Mouse (Mus musculus) cortical plate, adult 2 months (tissue): ENCODE measurements around the gene Stambpl1. TPM values are rescaled to one million over a fixed set of nuclear protein-coding genes. Genes with fewer than 3 reads are reported as not detected.
A peak's percentile ranks its signal among the peaks of the same experiment; 100 is the strongest.

Experiments
- H3K27ac ChIP-seq: fragments of 200-500 bp; 2 replicates; pipeline ENCODE4 v1.5.1; 2012; ENCODE audit warnings: low read length, control low read depth, inconsistent platforms; ENCODE audit not compliant: insufficient read depth
- H3K4me1 ChIP-seq: fragments of 200-500 bp; 2 replicates; pipeline ENCODE4 v1.6.1; 2011; ENCODE audit warnings: low read length; ENCODE audit not compliant: control insufficient read depth, insufficient read depth
- H3K4me3 ChIP-seq: fragments of 200-500 bp; 2 replicates; pipeline ENCODE4 v1.5.1; 2011; ENCODE audit warnings: mild to moderate bottlenecking, low read length, control low read depth; ENCODE audit not compliant: insufficient read depth
- CTCF ChIP-seq: fragments of 200-500 bp; IDR thresholded peaks from 2 replicates; pipeline ENCODE4 v1.5.1; 2011; ENCODE audit warnings: mild to moderate bottlenecking, control low read depth, low read length; ENCODE audit not compliant: insufficient read depth; ENCODE audit errors: extremely low read depth
- POLR2A ChIP-seq: fragments of 200-500 bp; IDR thresholded peaks from 2 replicates; pipeline ENCODE4 v1.6.1; 2011; ENCODE audit warnings: mild to moderate bottlenecking, low read length, control low read depth; ENCODE audit not compliant: insufficient read depth; ENCODE audit errors: extremely low read depth
- polyA plus RNA-seq: library from polyadenylated mRNA; depleted of rRNA; stranded (reverse); fragments of >200 nt; gene quantifications from 2 replicates; pipeline ENCODE4 v1.2.3, GENCODE M21; 2012

Gene Stambpl1
- polyA plus RNA-seq, 1 experiment, result 16.4 TPM

DNA sequence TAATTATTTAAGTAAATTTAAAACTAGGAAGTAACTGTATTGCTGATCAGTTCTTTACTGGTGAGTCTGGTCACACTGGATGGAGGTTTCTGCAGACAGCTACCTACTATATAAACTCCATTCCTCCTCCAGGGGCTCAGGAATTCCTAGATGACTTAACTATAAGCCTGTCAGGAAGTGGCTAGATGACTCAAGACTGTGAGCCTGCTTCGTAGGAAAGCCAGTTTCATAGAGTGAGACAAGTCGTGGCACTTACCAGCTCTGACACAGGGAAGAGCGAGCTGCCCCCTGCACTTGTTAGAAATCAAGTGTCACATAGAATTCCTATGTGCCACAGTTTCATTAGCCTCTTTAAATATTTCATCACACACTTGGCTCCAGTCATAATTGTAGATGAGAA, 20.9 kb upstream of the Stambpl1 start:
- H3K27ac ChIP-seq, result no peak overlapping the region
- no peak overlapping the region for H3K4me3 ChIP-seq

GRCm38 (mm10) chr19:34174004-34174403, 18.0 kb upstream of the Stambpl1 start:
- TF ChIP-seq POLR2A (no peak), CTCF (no peak)
- H3K4me1 ChIP-seq, result no peaks in the 10 kb centered on the region
- no peak overlapping the region for H3K4me3 ChIP-seq
- H3K27ac ChIP-seq, result no peak overlapping the region

More for the DNA sequence above, 20.9 kb upstream of the Stambpl1 start:
- no peak for TF ChIP-seq CTCF
- no peak for TF ChIP-seq POLR2A
- no peaks in the 10 kb centered on the region for H3K4me1 ChIP-seq

DNA sequence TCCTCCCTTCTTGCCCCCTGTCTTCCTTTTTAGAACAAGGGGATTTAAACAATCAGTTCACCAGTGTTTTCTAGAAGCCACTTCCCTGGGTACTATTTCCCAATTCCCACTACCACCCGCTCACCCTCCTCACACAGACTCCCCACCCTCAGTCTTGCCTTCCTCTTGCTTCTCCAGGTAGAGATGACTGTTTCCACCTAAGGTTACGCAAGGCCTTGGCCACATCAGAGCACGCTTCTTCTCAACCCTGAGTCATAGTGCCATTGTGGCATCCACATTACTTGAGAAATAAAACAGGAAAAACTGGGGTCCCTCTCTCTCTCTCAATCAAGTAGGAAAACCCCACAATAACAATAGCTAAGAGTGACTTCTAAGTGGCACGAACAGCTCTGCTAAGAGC, 12.9 kb upstream of the Stambpl1 start:
- Histone ChIP-seq H3K4me3 (no peak overlapping the region), H3K4me1 (no peaks in the 10 kb centered on the region), H3K27ac (no peak overlapping the region)
- TF ChIP-seq POLR2A, result no peak
- no peak for TF ChIP-seq CTCF

DNA sequence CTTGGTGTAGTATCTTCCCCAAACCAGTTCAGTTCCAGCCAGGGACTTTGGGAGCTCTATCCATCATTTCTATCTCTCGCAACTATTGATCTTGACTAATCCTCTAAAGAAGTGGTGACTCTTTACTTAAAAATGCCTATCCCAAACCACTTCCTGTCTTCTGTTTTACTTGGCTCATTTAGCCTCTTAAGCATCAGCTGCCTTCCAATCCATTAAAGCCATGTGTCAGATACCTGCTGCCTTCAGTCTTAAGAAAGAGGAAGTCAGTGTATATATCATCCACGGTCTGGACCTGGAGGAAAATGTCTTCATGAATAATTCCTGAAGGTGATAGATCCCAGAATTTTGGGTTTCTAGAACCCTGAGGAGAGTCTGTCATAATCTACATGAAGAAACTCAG, 11.7 kb upstream of the Stambpl1 start:
- TF ChIP-seq POLR2A (no peak), CTCF (no peak)
- no peaks in the 10 kb centered on the region for H3K4me1 ChIP-seq
- H3K4me3 ChIP-seq, result no peak overlapping the region
- H3K27ac ChIP-seq, result no peak overlapping the region

GRCm38 (mm10) chr19:34181234-34181633, 10.8 kb upstream of the Stambpl1 start:
- TF ChIP-seq CTCF, result no peak
- TF ChIP-seq POLR2A, result no peak
- Histone ChIP-seq H3K4me3 (no peak overlapping the region), H3K27ac (no peak overlapping the region), H3K4me1 (no peaks in the 10 kb centered on the region)

GRCm38 (mm10) chr19:34182490-34182889, 9.5 kb upstream of the Stambpl1 start:
- Histone ChIP-seq H3K4me3 (no peak overlapping the region), H3K4me1 (no peaks in the 10 kb centered on the region), H3K27ac (no peak overlapping the region)
- TF ChIP-seq POLR2A (no peak), CTCF (no peak)

- TF ChIP-seq POLR2A (no peak), CTCF (no peak)
- no peak overlapping the region for H3K4me3 ChIP-seq
These were observed 5.2 kb upstream of the Stambpl1 start for GRCm38 (mm10) chr19:34186845-34187244.

GRCm38 (mm10) chr19:34191645-34192007, 403 bp upstream of the Stambpl1 start:
- Histone ChIP-seq H3K4me1 (peaks cover 5% of the 10 kb centered on the region; the same call in 1 of the 2 replicates), H3K27ac (peak overlapping the region; percentile 10; the same call in 1 of the 2 replicates), H3K4me3 (peak overlapping the region; percentile 56)
- no peak for TF ChIP-seq POLR2A

More at GRCm38 (mm10) chr19:34186845-34187244, 5.2 kb upstream of the Stambpl1 start:
- Histone ChIP-seq H3K27ac (no peak overlapping the region), H3K4me1 (peaks cover 3% of the 10 kb centered on the region; the same call in 1 of the 2 replicates)

DNA sequence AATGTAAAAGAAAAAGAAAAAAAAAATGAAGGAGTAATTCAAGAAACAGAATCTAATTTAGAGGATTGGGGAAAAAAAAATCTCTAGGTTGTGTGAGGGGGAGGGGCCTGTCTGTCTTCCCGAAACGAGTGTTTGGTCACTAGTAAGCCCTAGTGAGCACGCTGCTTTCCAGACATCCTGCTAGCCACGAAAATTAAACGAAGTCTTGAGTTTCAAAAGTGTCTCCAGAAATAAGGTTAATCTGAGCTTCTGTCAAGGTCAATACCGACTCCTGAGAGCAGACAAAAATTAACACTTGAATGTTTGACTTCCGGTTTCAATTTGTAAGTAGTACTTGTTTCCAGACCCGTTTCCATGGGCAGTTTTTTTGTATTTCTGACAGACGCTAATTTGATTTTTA, 1.1 kb downstream of the Stambpl1 start:
- Histone ChIP-seq H3K4me1 (peaks cover 5% of the 10 kb centered on the region; the same call in 1 of the 2 replicates), H3K4me3 (peak overlapping the region; percentile 56), H3K27ac (0 out of 2 replicates have a peak overlapping the region, but pooled peaks have one; percentile 36)
- no peak for TF ChIP-seq CTCF
- TF ChIP-seq POLR2A, result no peak

DNA sequence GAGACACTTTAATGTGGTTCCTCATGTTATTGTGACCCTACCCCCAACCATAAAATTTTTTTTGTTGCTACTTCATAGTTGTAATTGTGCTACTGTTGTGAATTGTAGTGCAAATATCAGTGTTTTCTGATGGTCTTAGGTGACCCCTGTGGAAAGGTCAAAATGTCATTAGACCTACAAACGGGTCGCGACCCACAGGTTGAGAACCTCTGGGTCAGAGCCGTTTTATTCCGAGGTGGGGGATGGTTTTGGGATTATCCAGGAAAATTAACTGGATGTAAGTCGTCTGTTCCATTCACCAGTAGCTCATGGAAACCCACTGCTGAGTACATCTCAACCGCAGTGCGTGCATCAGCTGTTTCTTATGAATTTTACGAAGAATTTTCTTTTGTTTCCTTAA, 1.7 kb downstream of the Stambpl1 start:
- Histone ChIP-seq H3K27ac (peak overlapping the region; percentile 30; the same call in 1 of the 2 replicates), H3K4me3 (peak overlapping the region; percentile 56), H3K4me1 (peaks cover 5% of the 10 kb centered on the region; the same call in 1 of the 2 replicates)
- TF ChIP-seq CTCF, result no peak
- TF ChIP-seq POLR2A, result no peak

DNA sequence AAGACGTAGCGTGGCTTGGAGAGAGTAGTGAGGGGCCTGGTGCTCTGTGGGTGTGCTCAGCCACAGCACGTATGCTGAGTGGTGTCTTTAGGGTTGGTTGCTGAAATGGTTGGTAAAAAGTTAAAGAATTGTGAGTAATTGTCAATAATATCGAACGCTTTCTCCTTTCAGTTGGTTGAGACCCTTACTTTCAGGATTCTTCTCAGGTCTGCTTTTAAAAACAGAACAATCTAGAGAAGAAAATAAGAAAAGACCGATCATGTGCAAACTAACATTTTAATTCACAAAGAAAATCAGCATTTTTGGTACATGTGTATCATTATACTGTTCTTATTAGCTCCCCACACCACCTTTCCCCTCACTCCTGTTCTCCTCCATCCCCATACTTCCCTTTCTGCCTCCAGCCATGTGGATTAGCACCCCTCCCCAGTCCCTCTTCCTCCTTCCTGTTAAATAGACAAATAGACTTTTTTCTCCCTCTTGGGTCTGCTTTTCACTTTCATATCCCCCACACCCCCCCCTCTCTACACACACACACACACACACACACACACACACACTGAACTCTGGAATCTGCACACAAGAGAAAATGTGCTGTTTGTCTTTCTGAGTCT, 2.2 kb downstream of the Stambpl1 start:
- H3K4me3 ChIP-seq, result peak overlapping the region; percentile 56
- H3K27ac ChIP-seq, result peak overlapping the region; percentile 30; the same call in 1 of the 2 replicates
- H3K4me1 ChIP-seq, result peaks cover 5% of the 10 kb centered on the region; the same call in 1 of the 2 replicates
- TF ChIP-seq CTCF (no peak), POLR2A (no peak)

DNA sequence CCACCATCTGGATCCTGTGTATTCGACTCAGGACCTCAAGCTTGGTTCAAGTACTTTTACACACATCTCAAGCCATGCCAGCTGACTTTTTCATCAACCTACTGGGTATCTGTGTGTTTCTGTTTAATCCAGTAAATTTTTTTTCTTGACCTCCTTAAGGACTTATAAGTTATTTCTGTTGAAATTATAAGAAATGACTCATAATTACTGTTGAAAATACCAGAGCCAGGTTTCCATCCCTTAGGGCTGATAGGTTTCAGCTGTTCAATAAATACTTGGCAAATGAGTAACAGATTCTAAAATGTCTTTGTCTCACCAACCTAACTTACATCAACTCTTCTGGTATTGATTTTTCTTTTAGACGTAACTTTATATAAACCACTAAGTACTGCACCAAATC, 3.0 kb downstream of the Stambpl1 start:
- no peak for TF ChIP-seq POLR2A
- TF ChIP-seq CTCF, result no peak
- Histone ChIP-seq H3K4me3 (no peak overlapping the region), H3K27ac (no peak overlapping the region), H3K4me1 (peaks cover 5% of the 10 kb centered on the region; the same call in 1 of the 2 replicates)
